Mouse (Mus musculus): ENCODE results near the gene Gsto2.

DNA sequence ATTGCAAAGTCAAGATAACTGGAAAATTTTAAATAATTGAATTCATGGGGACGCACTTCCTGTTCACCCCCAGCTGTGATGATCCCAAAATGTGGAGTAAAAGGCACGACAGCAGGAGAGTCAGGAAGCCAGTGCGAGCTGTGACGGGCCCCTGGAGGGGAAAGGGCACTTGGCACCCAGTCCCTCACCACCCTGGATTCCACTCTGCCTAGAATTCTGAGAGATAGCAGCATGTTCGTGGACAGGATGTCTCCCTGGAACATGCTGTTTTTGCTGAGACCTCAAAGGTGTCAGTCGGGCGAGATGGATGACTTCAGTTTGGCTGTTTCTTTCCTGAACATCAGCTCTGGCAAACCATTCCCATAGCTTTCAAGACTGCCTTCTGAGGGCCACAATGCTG lies 60.5 kb downstream of the Gsto2 start:
- TF ChIP-seq CTCF (IDR thresholded peaks at IDR 0.05; ENCODE audit: extremely low read depth, insufficient read length, insufficient replicate concordance, low read depth, low read length) = no peak
- TF ChIP-seq POLR2A (IDR thresholded peaks at IDR 0.05; ENCODE audit: low read depth, low read length) = no peak
